Mouse (Mus musculus) liver, embryonic 13.5 days (tissue): Measurements from ENCODE around the gene Ctsr. TPM values are rescaled to one million over a fixed set of nuclear protein-coding genes. Genes with fewer than 3 reads are reported as not detected.
"Not testable (repeated sequence)": the region's sequence is repeated elsewhere in the genome, so short reads cannot be mapped to it uniquely, and the experiment has no call there.

Experiments
- ATAC-seq: fragments of 200-750 bp; cut with Nextera tagmentation; 2 replicates; pipeline ENCODE4 v1.8.0; 2017; ENCODE audit warnings: low read depth, mild to moderate bottlenecking, moderate number of reproducible peaks, moderate library complexity
- DNase-seq: peaks from one replicate; pipeline ENCODE4 v3.0.0; 2022
- H3K27ac ChIP-seq: fragments of 300-500 bp; sonication (generic); 2 replicates; pipeline ENCODE4 v1.5.1; 2015; ENCODE audit warnings: moderate library complexity, mild to moderate bottlenecking, inconsistent platforms
- H3K27me3 ChIP-seq: fragments of 300-500 bp; sonication (generic); 2 replicates; pipeline ENCODE4 v1.6.1; 2015; ENCODE audit warnings: mild to moderate bottlenecking, inconsistent platforms
- H3K36me3 ChIP-seq: fragments of 300-500 bp; sonication (generic); 2 replicates; pipeline ENCODE4 v1.6.1; 2015; ENCODE audit warnings: mild to moderate bottlenecking, inconsistent platforms
- H3K4me1 ChIP-seq: fragments of 300-500 bp; sonication (generic); replicated peaks from 2 replicates; pipeline ENCODE4 v1.6.1; 2015; ENCODE audit warnings: inconsistent platforms
- H3K4me2 ChIP-seq: fragments of 300-500 bp; sonication (generic); 2 replicates; pipeline ENCODE4 v1.6.1; 2015; ENCODE audit warnings: inconsistent platforms, mild to moderate bottlenecking, moderate library complexity
- H3K4me3 ChIP-seq: fragments of 300-500 bp; sonication (generic); replicated peaks from 2 replicates; pipeline ENCODE4 v1.5.1; 2015; ENCODE audit warnings: mild to moderate bottlenecking, inconsistent platforms
- H3K9ac ChIP-seq: fragments of 300-500 bp; sonication (generic); 2 replicates; pipeline ENCODE4 v1.6.1; 2015; ENCODE audit warnings: mild to moderate bottlenecking, inconsistent platforms
- H3K9me3 ChIP-seq: fragments of 300-500 bp; sonication (generic); replicated peaks from 2 replicates; pipeline ENCODE4 v1.6.1; 2016; ENCODE audit warnings: inconsistent platforms
- WGBS: fragments of 180-500 bp; shearing (Covaris S2); methylation state at CpG from one replicate; pipeline ENCODE4 v1.1.7; 2015; ENCODE audit not compliant: insufficient replicate concordance; 5-methylcytosine and 5-hydroxymethylcytosine counted together
- polyA plus RNA-seq: library from polyadenylated mRNA; unstranded; fragments of >200 nt; fragmentation: Nextera tagmentation; extraction: Ambion mirVana; gene quantifications from 2 replicates; pipeline ENCODE4 v1.2.1, GENCODE M21; 2015

Gene Ctsr
- polyA plus RNA-seq, result not detected in 2 replicates

DNA sequence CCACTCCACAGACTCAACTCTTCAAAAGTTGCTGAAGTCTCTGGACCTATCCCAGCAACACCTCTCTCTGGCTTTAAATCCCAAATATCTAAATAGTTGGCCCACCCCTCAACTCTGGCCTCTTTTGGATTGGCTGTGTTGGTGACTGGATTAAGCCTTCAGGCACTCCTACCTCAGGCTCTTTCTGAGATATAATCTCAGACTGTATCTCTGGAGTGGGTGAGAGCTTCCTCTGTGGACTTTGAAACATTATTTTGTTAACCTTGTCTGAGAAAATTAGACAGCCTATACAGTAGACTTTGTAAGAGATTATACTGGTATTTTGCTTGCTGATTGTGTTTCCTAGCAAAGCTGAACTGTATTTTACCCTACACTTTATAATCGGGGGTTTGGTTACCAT is at the start of gene Ctsr:
TSS of gene Ctsr (minus strand) at position 101 of the 400 bp plus-strand sequence.
- no peak for ATAC-seq
- H3K4me2 ChIP-seq, result no peak within 1 kb of the TSS
- H3K9me3 ChIP-seq, result 0 out of 2 replicates have a peak, but pooled peaks cover 3% of the 10 kb centered on the region
- WGBS, result 53% methylated on average over 1 of the region's 1 CpGs
- H3K4me3 ChIP-seq, result no peak within 1 kb of the TSS
- no peak within 1 kb of the TSS for H3K9ac ChIP-seq
- no peaks in the 10 kb centered on the region for H3K27me3 ChIP-seq
- no peaks in the 10 kb centered on the region for H3K36me3 ChIP-seq
- no peak for DNase-seq
- H3K27ac ChIP-seq, result no peak within 1 kb of the TSS
- H3K4me1 ChIP-seq, result no peaks in the 10 kb centered on the region

DNA sequence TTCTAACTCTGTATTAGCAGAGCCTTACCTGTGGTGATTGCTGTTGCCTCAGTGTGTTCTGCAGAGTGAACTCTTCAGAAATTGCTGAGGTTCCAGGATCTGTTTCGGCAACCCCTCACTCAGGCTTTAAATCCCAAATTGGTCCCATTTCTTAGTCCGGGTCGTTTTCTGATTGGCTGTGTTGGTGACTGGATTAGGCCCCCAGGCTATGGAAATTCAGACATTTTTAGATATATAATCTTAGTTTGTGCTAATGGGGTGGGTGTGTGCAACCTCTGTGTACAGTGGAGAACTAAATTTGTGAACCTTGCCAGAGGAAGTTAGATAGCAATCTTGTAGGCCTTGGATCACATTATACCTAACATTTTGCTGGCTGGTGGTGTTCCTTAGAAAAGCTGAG is 39.3 kb upstream of the Ctsr start, which contains the start of gene Cts6:
TSS of gene Cts6 (minus strand) at position 101 of the 400 bp plus-strand sequence.
- Histone ChIP-seq H3K4me2 (no peak within 1 kb of the TSS), H3K36me3 (no peaks in the 10 kb centered on the region), H3K4me3 (no peak within 1 kb of the TSS), H3K27ac (no peak within 1 kb of the TSS), H3K9me3 (0 out of 2 replicates have a peak, but pooled peaks cover 2% of the 10 kb centered on the region), H3K4me1 (no peaks in the 10 kb centered on the region), H3K27me3 (no peaks in the 10 kb centered on the region), H3K9ac (no peak within 1 kb of the TSS)
- ATAC-seq, result no peak
- WGBS, result 70% methylated on average over 3 of the region's 3 CpGs
- no peak for DNase-seq

DNA sequence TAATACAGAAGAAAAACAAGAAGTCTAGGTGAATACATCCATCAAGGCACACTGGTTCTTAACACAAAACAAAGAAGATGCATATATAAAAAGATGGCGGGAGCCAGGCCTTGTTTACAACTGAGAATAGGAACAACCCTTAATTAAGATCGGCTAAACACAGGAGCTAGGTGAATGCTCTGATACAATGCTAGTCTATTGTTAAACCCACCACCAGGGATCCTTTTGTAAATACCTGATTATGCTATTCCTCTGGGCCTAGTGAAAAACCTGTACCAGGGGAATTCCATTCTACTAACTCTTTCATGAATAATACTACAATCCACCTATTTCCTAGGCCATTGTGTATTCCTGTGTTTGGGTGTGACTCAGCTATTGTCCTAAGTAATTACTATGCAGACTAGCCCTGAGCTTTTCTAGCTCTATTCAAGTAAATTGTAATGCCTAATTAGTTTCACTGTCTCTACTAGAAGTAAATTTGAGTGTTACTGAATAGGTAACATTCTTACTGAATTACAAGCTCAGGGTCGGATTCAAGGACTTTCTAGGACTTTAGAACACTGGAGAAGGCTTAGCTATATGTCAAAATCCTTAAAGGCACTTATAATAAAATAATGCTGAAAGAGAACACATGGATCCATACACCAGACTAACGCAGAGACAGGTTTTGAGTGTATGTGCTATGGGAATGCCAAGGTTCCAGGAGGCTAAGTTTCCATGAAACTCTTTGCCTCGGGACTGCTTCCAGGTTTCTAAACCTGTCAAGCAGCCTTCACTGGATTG is 21.3 kb upstream of the Ctsr start:
- not testable (repeated sequence) for H3K27ac ChIP-seq, ATAC-seq
- WGBS, result 57% methylated on average over 5 of the region's 5 CpGs

DNA sequence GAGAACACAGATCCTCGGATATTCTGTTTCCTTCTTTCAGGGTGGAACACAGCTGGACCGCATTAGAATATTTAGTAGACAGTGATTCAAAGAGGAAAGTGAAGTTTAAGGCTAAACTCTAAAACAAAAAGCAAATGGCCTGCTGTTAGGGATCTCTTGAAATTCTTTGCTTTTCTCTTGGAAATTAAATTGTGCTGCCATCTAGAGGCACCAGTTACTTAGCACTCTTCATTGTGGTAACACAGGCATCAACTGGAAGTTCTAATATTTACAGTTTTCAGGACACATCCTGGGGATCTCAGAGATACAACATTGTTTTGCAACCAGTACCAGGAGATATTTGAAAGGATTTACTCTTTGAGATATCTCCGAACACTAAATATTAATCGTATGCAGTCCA is 566 bp upstream of the Ctsr start:
- no peaks in the 10 kb centered on the region for H3K27me3 ChIP-seq
- ATAC-seq, result no peak
- WGBS, result 58% methylated on average over 4 of the region's 4 CpGs

More for the DNA sequence above, 21.3 kb upstream of the Ctsr start:
- H3K36me3 ChIP-seq, H3K4me1 ChIP-seq, H3K9me3 ChIP-seq, H3K27me3 ChIP-seq, H3K4me3 ChIP-seq, H3K9ac ChIP-seq, H3K4me2 ChIP-seq, DNase-seq: not testable (repeated sequence)

More for the DNA sequence above, 566 bp upstream of the Ctsr start:
- no peak overlapping the region for H3K4me2 ChIP-seq
- 0 out of 2 replicates have a peak, but pooled peaks cover 3% of the 10 kb centered on the region for H3K9me3 ChIP-seq
- H3K9ac ChIP-seq, result no peak overlapping the region
- no peak for DNase-seq
- no peaks in the 10 kb centered on the region for H3K36me3 ChIP-seq
- H3K4me1 ChIP-seq, result no peaks in the 10 kb centered on the region
- no peak overlapping the region for H3K27ac ChIP-seq
- no peak overlapping the region for H3K4me3 ChIP-seq

Other genes starting within 250 kb of the Ctsr start
- gene Gm49393, start 228.7 kb downstream of the Ctsr start, polyA plus RNA-seq, result not detected in 2 replicates
- 2.2 and 3.9 TPM in 2 replicates for gene Gm49391, start 227.7 kb downstream of the Ctsr start, polyA plus RNA-seq
- gene Ctla2a, start 227.6 kb downstream of the Ctsr start, polyA plus RNA-seq, result 32.7 and 35.5 TPM in 2 replicates
- not detected in 2 replicates for gene Tpbpa, start 222.3 kb downstream of the Ctsr start, polyA plus RNA-seq
- gene Ctsj, start 158.3 kb downstream of the Ctsr start, polyA plus RNA-seq, result not detected in 2 replicates
- gene Ctsq, start 123.6 kb downstream of the Ctsr start, polyA plus RNA-seq, result not detected in 2 replicates
- gene Cts6, start 39.2 kb upstream of the Ctsr start, polyA plus RNA-seq, result not detected in 2 replicates
- not detected in 2 replicates for gene Cts8, start 91.1 kb upstream of the Ctsr start, polyA plus RNA-seq
- not detected in 2 replicates for gene Gm49398, start 124.6 kb upstream of the Ctsr start, polyA plus RNA-seq
- not detected in 2 replicates for gene Cts7, start 193.9 kb upstream of the Ctsr start, polyA plus RNA-seq